Comparison of ENCODE assay signal across 8 mouse cellular contexts in genomic region chr4:152318517-152319234, GRCm38 (mm10). TPM values are rescaled to one million over a fixed set of nuclear protein-coding genes. Genes with fewer than 3 reads are reported as not detected.
DNase-seq lines count a peak whose midpoint lies in the region; ATAC-seq and TF ChIP-seq lines count a peak whose summit lies in the region.

TSS of gene Rnf207 (minus strand) at chr4:152318993.

- no peak within 1 kb of the TSS for H3K27ac ChIP-seq in hindbrain, postnatal 0 days
- no peak within 1 kb of the TSS for H3K27ac ChIP-seq in limb, embryonic 15.5 days
- H3K27ac ChIP-seq in midbrain, embryonic 15.5 days: no peak within 1 kb of the TSS

- peaks cover 27% of the 10 kb centered on the region for H3K27me3 ChIP-seq in hindbrain, postnatal 0 days (ENCODE audit: insufficient read depth, low read length)
- H3K27me3 ChIP-seq in limb, embryonic 15.5 days: peaks cover 55% of the 10 kb centered on the region
- peaks cover 47% of the 10 kb centered on the region for H3K27me3 ChIP-seq in midbrain, embryonic 15.5 days (replicated peaks)

- H3K4me2 ChIP-seq in hindbrain, postnatal 0 days (ENCODE audit: low read depth, low read length): 0 out of 2 replicates have a peak within 1 kb of the TSS, but pooled peaks have one; percentile 17
- peak within 1 kb of the TSS; percentile 13; the same call in 1 of the 2 replicates for H3K4me2 ChIP-seq in limb, embryonic 15.5 days
- peak within 1 kb of the TSS; percentile 7 for H3K4me2 ChIP-seq in midbrain, embryonic 15.5 days

- 0 out of 2 replicates have a peak, but pooled peaks cover 2% of the 10 kb centered on the region for H3K4me1 ChIP-seq in hindbrain, postnatal 0 days (ENCODE audit: insufficient read depth, low read length)
- peaks cover 20% of the 10 kb centered on the region for H3K4me1 ChIP-seq in limb, embryonic 15.5 days
- peaks cover 14% of the 10 kb centered on the region for H3K4me1 ChIP-seq in midbrain, embryonic 15.5 days

- no peak within 1 kb of the TSS for H3K4me3 ChIP-seq in hindbrain, postnatal 0 days (ENCODE audit: low read length)
- H3K4me3 ChIP-seq in limb, embryonic 15.5 days: peak within 1 kb of the TSS; percentile 12; the same call in 1 of the 2 replicates
- 0 out of 2 replicates have a peak within 1 kb of the TSS, but pooled peaks have one; percentile 3 for H3K4me3 ChIP-seq in midbrain, embryonic 15.5 days

- DNase-seq in right cerebral cortex, postnatal 14 days: peak; percentile 60
- no peak for DNase-seq in right cerebral cortex, adult 18-20 months
- peak; percentile 53 for DNase-seq in c-Kit-positive CD71-negative TER-119-negative erythroid progenitor cells, embryonic 14.5 days (ENCODE audit: low read depth)
- peak; percentile 50 for DNase-seq in gastrocnemius, postnatal 10 days
- DNase-seq in hindbrain, postnatal 0 days (ENCODE audit: low spot score): peak; percentile 55
- peak; percentile 76 for DNase-seq in testis, postnatal 10 days (ENCODE audit: low spot score)

- H3K9ac ChIP-seq in hindbrain, postnatal 0 days (replicated peaks; ENCODE audit: low read length): 0 out of 2 replicates have a peak within 1 kb of the TSS, but pooled peaks have one; percentile 13
- no peak within 1 kb of the TSS for H3K9ac ChIP-seq in limb, embryonic 15.5 days
- H3K9ac ChIP-seq in midbrain, embryonic 15.5 days: no peak within 1 kb of the TSS

- TF ChIP-seq CTCF in hindbrain, postnatal 0 days (IDR thresholded peaks at IDR 0.05; ENCODE audit: low read depth): peak; percentile 62

- no peak for ATAC-seq in hindbrain, postnatal 0 days
- ATAC-seq in limb, embryonic 15.5 days (ENCODE audit: insufficient number of reproducible peaks, low FRiP score, low TSS enrichment, low read depth): no peak
- no peak for ATAC-seq in midbrain, embryonic 15.5 days (replicated peaks)

- 4% methylated on average over 26 of the region's 26 CpGs for WGBS in hindbrain, postnatal 0 days
- 6% methylated on average over 26 of the region's 26 CpGs for WGBS in limb, embryonic 15.5 days
- whole genome bisulfite sequencing in midbrain, embryonic 15.5 days: 4% methylated on average over 26 of the region's 26 CpGs

- H3K9me3 ChIP-seq in hindbrain, postnatal 0 days (ENCODE audit: low read length): no peaks in the 10 kb centered on the region
- no peaks in the 10 kb centered on the region for H3K9me3 ChIP-seq in limb, embryonic 15.5 days
- no peaks in the 10 kb centered on the region for H3K9me3 ChIP-seq in midbrain, embryonic 15.5 days

- no peaks in the 10 kb centered on the region for H3K36me3 ChIP-seq in hindbrain, postnatal 0 days (ENCODE audit: insufficient read depth, low read length)
- no peaks in the 10 kb centered on the region for H3K36me3 ChIP-seq in limb, embryonic 15.5 days
- H3K36me3 ChIP-seq in midbrain, embryonic 15.5 days (replicated peaks): no peaks in the 10 kb centered on the region

RNA-seq across cellular contexts. Expression of gene Rnf207, which starts in this region (rescaled TPM):
- total RNA-seq in gastrocnemius, postnatal 10 days (2021): under 1 TPM in 1 of 2 experiments, not detected in 1; 0.40 TPM
- total RNA-seq in hindbrain, postnatal 0 days (2014; rRNA removed): 5.7 and 7.7 TPM in 2 replicates
- 6.6 and 6.9 TPM in 2 replicates for polyA plus RNA-seq in hindbrain, postnatal 0 days (2015; fragmentation: Nextera tagmentation; extraction: Ambion mirVana)
- 0.29 and 0.31 TPM in 2 replicates for polyA plus RNA-seq in limb, embryonic 15.5 days (2015; fragmentation: Nextera tagmentation; extraction: Ambion mirVana)
- 8.0 and 8.6 TPM in 2 replicates for polyA plus RNA-seq in midbrain, embryonic 15.5 days (2015; fragmentation: Nextera tagmentation; extraction: Ambion mirVana)

Comparison
In these comparisons a context has a peak if more than half of its experiments do, and no peak if none do; other contexts are left out.
1. Peak in DNase-seq in gastrocnemius, postnatal 10 days; RNA of the gene not detected or under 1 TPM.